Mouse (Mus musculus): ENCODE results near the gene Psors1c2. TPM values are rescaled to one million over a fixed set of nuclear protein-coding genes. Genes with fewer than 3 reads are reported as not detected.
A peak's percentile ranks its signal among the peaks of the same experiment; 100 is the strongest.

The Psors1c2 gene
- 0.85 and 0.89 TPM in 2 replicates for polyA plus RNA-seq (2014; fragmentation: Nextera tagmentation; extraction: Ambion mirVana)

- H3K4me2 ChIP-seq (ENCODE audit: low read depth) = no peak within 1 kb of the TSS
- DNase-seq (ENCODE audit: low spot score) = no peak
- no peak for ATAC-seq (ENCODE audit: insufficient read depth, low FRiP score, low TSS enrichment)
- H3K4me1 ChIP-seq (ENCODE audit: control insufficient read depth, insufficient read depth, low read length) = no peaks in the 10 kb centered on the region
- H3K4me3 ChIP-seq (ENCODE audit: low read depth, low read length) = no peak within 1 kb of the TSS
- H3K27me3 ChIP-seq (ENCODE audit: control insufficient read depth, insufficient read depth, low read length) = no peaks in the 10 kb centered on the region
- H3K9me3 ChIP-seq (ENCODE audit: control insufficient read depth, low read length) = no peaks in the 10 kb centered on the region
- H3K36me3 ChIP-seq (ENCODE audit: control insufficient read depth, insufficient read depth, low read length) = peaks cover 2% of the 10 kb centered on the region; the same call in 1 of the 2 replicates
- no peak within 1 kb of the TSS for H3K27ac ChIP-seq (ENCODE audit: low read depth, low read length)
- H3K9ac ChIP-seq (ENCODE audit: low read length) = no peak within 1 kb of the TSS
- WGBS = 39% methylated on average over 7 of the region's 7 CpGs
Measured at GRCm38 (mm10) chr17:35532901-35533300, at the start of gene Psors1c2. Gene Psors1c2, plus strand, starts transcription at chr17:35533201.

GRCm38 (mm10) chr17:35484066-35484465 is 48.9 kb upstream of the Psors1c2 start:
- Histone ChIP-seq H3K27me3 (ENCODE audit: control insufficient read depth, insufficient read depth, low read length) (no peaks in the 10 kb centered on the region), H3K4me2 (ENCODE audit: low read depth) (no peak overlapping the region), H3K36me3 (ENCODE audit: control insufficient read depth, insufficient read depth, low read length) (no peaks in the 10 kb centered on the region), H3K9ac (ENCODE audit: low read length) (no peak overlapping the region), H3K9me3 (ENCODE audit: control insufficient read depth, low read length) (no peaks in the 10 kb centered on the region), H3K27ac (ENCODE audit: low read depth, low read length) (no peak overlapping the region), H3K4me3 (ENCODE audit: low read depth, low read length) (no peak overlapping the region), H3K4me1 (ENCODE audit: control insufficient read depth, insufficient read depth, low read length) (no peaks in the 10 kb centered on the region)
- peak; percentile 70 for DNase-seq (ENCODE audit: low spot score)
- ATAC-seq (ENCODE audit: insufficient read depth, low FRiP score, low TSS enrichment) = no peak
- 2% methylated on average over 9 of the region's 9 CpGs for WGBS

GRCm38 (mm10) chr17:35485702-35486101 is 47.3 kb upstream of the Psors1c2 start:
- H3K9ac ChIP-seq (ENCODE audit: low read length) = no peak overlapping the region
- no peaks in the 10 kb centered on the region for H3K36me3 ChIP-seq (ENCODE audit: control insufficient read depth, insufficient read depth, low read length)
- H3K4me3 ChIP-seq (ENCODE audit: low read depth, low read length) = no peak overlapping the region
- H3K9me3 ChIP-seq (ENCODE audit: control insufficient read depth, low read length) = no peaks in the 10 kb centered on the region
- H3K4me1 ChIP-seq (ENCODE audit: control insufficient read depth, insufficient read depth, low read length) = no peaks in the 10 kb centered on the region
- DNase-seq (ENCODE audit: low spot score) = no peak
- no peak for ATAC-seq (ENCODE audit: insufficient read depth, low FRiP score, low TSS enrichment)
- no peaks in the 10 kb centered on the region for H3K27me3 ChIP-seq (ENCODE audit: control insufficient read depth, insufficient read depth, low read length)
- 33% methylated on average over 4 of the region's 4 CpGs for WGBS
- H3K4me2 ChIP-seq (ENCODE audit: low read depth) = no peak overlapping the region
- no peak overlapping the region for H3K27ac ChIP-seq (ENCODE audit: low read depth, low read length)

GRCm38 (mm10) chr17:35486726-35487125 is 46.3 kb upstream of the Psors1c2 start:
- DNase-seq (ENCODE audit: low spot score) (no peak), ATAC-seq (ENCODE audit: insufficient read depth, low FRiP score, low TSS enrichment) (no peak)
- H3K4me3 ChIP-seq (ENCODE audit: low read depth, low read length) = no peak overlapping the region
- H3K9ac ChIP-seq (ENCODE audit: low read length) = no peak overlapping the region
- H3K4me2 ChIP-seq (ENCODE audit: low read depth) = no peak overlapping the region
- H3K36me3 ChIP-seq (ENCODE audit: control insufficient read depth, insufficient read depth, low read length) = no peaks in the 10 kb centered on the region
- H3K9me3 ChIP-seq (ENCODE audit: control insufficient read depth, low read length) = no peaks in the 10 kb centered on the region
- no peak overlapping the region for H3K27ac ChIP-seq (ENCODE audit: low read depth, low read length)
- no peaks in the 10 kb centered on the region for H3K4me1 ChIP-seq (ENCODE audit: control insufficient read depth, insufficient read depth, low read length)
- H3K27me3 ChIP-seq (ENCODE audit: control insufficient read depth, insufficient read depth, low read length) = no peaks in the 10 kb centered on the region
- 59% methylated on average over 10 of the region's 10 CpGs for WGBS

GRCm38 (mm10) chr17:35488041-35488440 is 45.0 kb upstream of the Psors1c2 start:
- Histone ChIP-seq H3K9me3 (ENCODE audit: control insufficient read depth, low read length) (no peaks in the 10 kb centered on the region), H3K27me3 (ENCODE audit: control insufficient read depth, insufficient read depth, low read length) (no peaks in the 10 kb centered on the region), H3K4me3 (ENCODE audit: low read depth, low read length) (no peak overlapping the region), H3K4me1 (ENCODE audit: control insufficient read depth, insufficient read depth, low read length) (no peaks in the 10 kb centered on the region), H3K4me2 (ENCODE audit: low read depth) (no peak overlapping the region), H3K9ac (ENCODE audit: low read length) (no peak overlapping the region), H3K36me3 (ENCODE audit: control insufficient read depth, insufficient read depth, low read length) (no peaks in the 10 kb centered on the region), H3K27ac (ENCODE audit: low read depth, low read length) (no peak overlapping the region)
- WGBS = 96% methylated on average over 2 of the region's 2 CpGs
- no peak for DNase-seq (ENCODE audit: low spot score)
- ATAC-seq (ENCODE audit: insufficient read depth, low FRiP score, low TSS enrichment) = no peak

- DNase-seq (ENCODE audit: low spot score) = no peak
- Histone ChIP-seq H3K36me3 (ENCODE audit: control insufficient read depth, insufficient read depth, low read length) (no peaks in the 10 kb centered on the region), H3K27ac (ENCODE audit: low read depth, low read length) (no peak overlapping the region), H3K4me3 (ENCODE audit: low read depth, low read length) (no peak overlapping the region), H3K9me3 (ENCODE audit: control insufficient read depth, low read length) (no peaks in the 10 kb centered on the region), H3K9ac (ENCODE audit: low read length) (no peak overlapping the region), H3K4me1 (ENCODE audit: control insufficient read depth, insufficient read depth, low read length) (no peaks in the 10 kb centered on the region), H3K4me2 (ENCODE audit: low read depth) (no peak overlapping the region), H3K27me3 (ENCODE audit: control insufficient read depth, insufficient read depth, low read length) (no peaks in the 10 kb centered on the region)
- 44% methylated on average over 5 of the region's 5 CpGs for WGBS
- ATAC-seq (ENCODE audit: insufficient read depth, low FRiP score, low TSS enrichment) = no peak
Measured at GRCm38 (mm10) chr17:35490320-35490719, 42.7 kb upstream of the Psors1c2 start.

- Histone ChIP-seq H3K27me3 (ENCODE audit: control insufficient read depth, insufficient read depth, low read length) (no peaks in the 10 kb centered on the region), H3K36me3 (ENCODE audit: control insufficient read depth, insufficient read depth, low read length) (no peaks in the 10 kb centered on the region), H3K9ac (ENCODE audit: low read length) (no peak overlapping the region), H3K4me2 (ENCODE audit: low read depth) (no peak overlapping the region), H3K27ac (ENCODE audit: low read depth, low read length) (no peak overlapping the region), H3K9me3 (ENCODE audit: control insufficient read depth, low read length) (no peaks in the 10 kb centered on the region), H3K4me1 (ENCODE audit: control insufficient read depth, insufficient read depth, low read length) (no peaks in the 10 kb centered on the region), H3K4me3 (ENCODE audit: low read depth, low read length) (no peak overlapping the region)
- WGBS = 98% methylated on average over 7 of the region's 7 CpGs
- DNase-seq (ENCODE audit: low spot score) (no peak), ATAC-seq (ENCODE audit: insufficient read depth, low FRiP score, low TSS enrichment) (no peak)
Measured at GRCm38 (mm10) chr17:35497124-35497523, 35.9 kb upstream of the Psors1c2 start.

GRCm38 (mm10) chr17:35502226-35502625 is 30.8 kb upstream of the Psors1c2 start:
- Histone ChIP-seq H3K9ac (ENCODE audit: low read length) (no peak overlapping the region), H3K27ac (ENCODE audit: low read depth, low read length) (no peak overlapping the region), H3K4me2 (ENCODE audit: low read depth) (no peak overlapping the region), H3K4me1 (ENCODE audit: control insufficient read depth, insufficient read depth, low read length) (0 out of 2 replicates have a peak, but pooled peaks cover 3% of the 10 kb centered on the region), H3K9me3 (ENCODE audit: control insufficient read depth, low read length) (no peaks in the 10 kb centered on the region), H3K4me3 (ENCODE audit: low read depth, low read length) (no peak overlapping the region), H3K36me3 (ENCODE audit: control insufficient read depth, insufficient read depth, low read length) (no peaks in the 10 kb centered on the region), H3K27me3 (ENCODE audit: control insufficient read depth, insufficient read depth, low read length) (peaks cover 19% of the 10 kb centered on the region)
- DNase-seq (ENCODE audit: low spot score) (no peak), ATAC-seq (ENCODE audit: insufficient read depth, low FRiP score, low TSS enrichment) (no peak)
- WGBS = 5% methylated on average over 6 of the region's 6 CpGs

- peaks cover 19% of the 10 kb centered on the region for H3K27me3 ChIP-seq (ENCODE audit: control insufficient read depth, insufficient read depth, low read length)
- 0 out of 2 replicates have a peak, but pooled peaks cover 3% of the 10 kb centered on the region for H3K4me1 ChIP-seq (ENCODE audit: control insufficient read depth, insufficient read depth, low read length)
- no peaks in the 10 kb centered on the region for H3K9me3 ChIP-seq (ENCODE audit: control insufficient read depth, low read length)
- DNase-seq (ENCODE audit: low spot score) (no peak), ATAC-seq (ENCODE audit: insufficient read depth, low FRiP score, low TSS enrichment) (no peak)
- WGBS = 47% methylated on average over 5 of the region's 5 CpGs
- no peak overlapping the region for H3K9ac ChIP-seq (ENCODE audit: low read length)
- H3K36me3 ChIP-seq (ENCODE audit: control insufficient read depth, insufficient read depth, low read length) = no peaks in the 10 kb centered on the region
- H3K4me2 ChIP-seq (ENCODE audit: low read depth) = no peak overlapping the region
- no peak overlapping the region for H3K27ac ChIP-seq (ENCODE audit: low read depth, low read length)
- no peak overlapping the region for H3K4me3 ChIP-seq (ENCODE audit: low read depth, low read length)
Measured at GRCm38 (mm10) chr17:35502762-35503161, 30.2 kb upstream of the Psors1c2 start.
